Mouse (Mus musculus): ENCODE data around the gene Fem1a.

- no peak for TF ChIP-seq POLR2A (IDR thresholded peaks at IDR 0.05; ENCODE audit: borderline replicate concordance, extremely low read depth, insufficient read depth, insufficient read length, poor library complexity, severe bottlenecking)
- TF ChIP-seq CTCF (IDR thresholded peaks at IDR 0.05; ENCODE audit: borderline replicate concordance, extremely low read depth, insufficient read depth, insufficient read length) = no peak
Observed at GRCm38 (mm10) chr17:56217670-56218069, 38.9 kb upstream of the Fem1a start.

Data from brain, embryonic 14.5 days (tissue).